Mouse (Mus musculus): ENCODE results near the gene Msto1. TPM values are rescaled to one million over a fixed set of nuclear protein-coding genes. Genes with fewer than 3 reads are reported as not detected.
"Not testable (repeated sequence)": the region's sequence is repeated elsewhere in the genome, so short reads cannot be mapped to it uniquely, and the experiment has no call there.

Msto1 gene
- 9.1 and 9.5 TPM in 2 replicates for polyA plus RNA-seq (2015; fragmentation: Nextera tagmentation; extraction: Ambion mirVana)

DNA sequence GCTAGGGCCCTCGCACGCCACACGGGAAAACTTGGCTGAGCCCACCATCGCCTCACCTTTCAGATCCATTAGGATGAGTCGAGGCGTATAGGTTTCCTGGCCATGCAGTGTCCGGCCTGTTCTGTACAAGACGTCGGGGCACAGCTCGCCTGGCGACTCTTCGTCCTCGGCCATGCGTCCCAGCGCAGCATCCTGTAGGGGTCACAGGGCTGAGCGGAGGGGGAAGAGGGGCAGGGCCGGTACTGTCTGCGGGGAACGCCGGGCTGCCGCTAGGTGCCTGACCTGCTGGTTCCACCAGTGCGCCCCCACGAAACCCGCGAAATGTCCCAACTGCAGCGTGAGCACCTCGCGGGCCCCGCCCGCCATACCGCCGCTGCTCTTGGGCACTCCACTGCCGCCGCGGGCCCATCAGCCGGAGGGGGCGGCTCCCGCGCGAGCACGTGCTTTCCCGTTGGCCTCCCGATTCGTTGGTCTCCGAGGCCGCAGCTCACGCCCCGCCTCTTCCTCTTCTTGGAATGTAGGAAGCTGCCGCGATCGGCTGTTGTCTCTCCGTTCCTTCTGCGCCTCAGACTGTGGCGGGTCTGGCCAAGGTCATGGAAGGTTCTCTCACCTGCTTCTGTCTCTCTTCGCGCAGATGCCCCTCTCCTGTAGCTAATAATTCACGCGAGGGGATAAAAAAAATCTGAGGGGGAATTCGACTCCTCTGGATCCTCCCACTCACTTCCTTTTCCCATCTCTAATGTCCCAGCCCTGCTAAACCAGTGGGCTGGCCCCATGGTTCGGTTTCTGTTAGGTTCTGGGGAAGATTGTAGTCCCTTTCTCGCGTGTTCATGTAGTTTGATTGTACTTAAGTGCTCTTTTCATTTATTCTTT, at the start of gene Msto1:
TSS of gene Msto1 (minus strand) at position 489 of the 873 bp plus-strand sequence.
- Histone ChIP-seq H3K27me3 (ENCODE audit: control insufficient read depth, insufficient read depth, low read depth, low read length) (no peaks in the 10 kb centered on the region), H3K9ac (ENCODE audit: low read depth, low read length) (peak within 1 kb of the TSS; percentile 74)
- WGBS (ENCODE audit: insufficient replicate concordance), result under 1% methylated on average over 62 of the region's 62 CpGs

DNA sequence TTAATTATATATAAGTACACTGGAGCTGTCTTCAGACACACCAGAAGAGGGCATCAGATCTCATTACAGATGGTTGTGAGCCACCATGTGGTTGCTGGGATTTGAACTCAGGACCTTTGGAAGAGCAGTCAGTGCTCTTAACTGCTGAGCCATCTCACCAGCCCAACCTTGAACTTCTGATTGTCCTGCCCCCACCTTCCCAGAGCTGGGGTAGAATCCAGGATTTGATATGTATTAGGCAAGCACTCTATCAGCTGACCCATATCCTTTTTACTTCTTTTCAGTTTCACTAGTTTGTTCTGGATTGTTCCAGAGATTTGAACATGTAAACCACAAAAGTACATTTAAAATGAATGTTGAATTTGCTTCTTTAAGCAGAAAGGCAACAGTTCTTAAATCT, 49.4 kb upstream of the Msto1 start:
- H3K27ac ChIP-seq (ENCODE audit: low read length); H3K27me3 ChIP-seq (ENCODE audit: control insufficient read depth, insufficient read depth, low read depth, low read length); H3K4me2 ChIP-seq (ENCODE audit: low read depth, low read length); ATAC-seq (ENCODE audit: low read depth); H3K9me3 ChIP-seq (replicated peaks; ENCODE audit: control insufficient read depth, low read length); H3K4me3 ChIP-seq (ENCODE audit: low read depth, low read length); H3K4me1 ChIP-seq (ENCODE audit: control insufficient read depth, low read depth, low read length); H3K36me3 ChIP-seq (ENCODE audit: control insufficient read depth, insufficient read depth); H3K9ac ChIP-seq (ENCODE audit: low read depth, low read length): not testable (repeated sequence)

More for the DNA sequence above, at the start of gene Msto1:
- H3K27ac ChIP-seq (ENCODE audit: low read length), result peak within 1 kb of the TSS; percentile 75
- peak within 1 kb of the TSS; percentile 79 for H3K4me3 ChIP-seq (ENCODE audit: low read depth, low read length)
- peaks cover 14% of the 10 kb centered on the region for H3K4me1 ChIP-seq (ENCODE audit: control insufficient read depth, low read depth, low read length)
- peak within 1 kb of the TSS; percentile 72 for H3K4me2 ChIP-seq (ENCODE audit: low read depth, low read length)
- H3K36me3 ChIP-seq (ENCODE audit: control insufficient read depth, insufficient read depth), result peaks cover 12% of the 10 kb centered on the region
- ATAC-seq (ENCODE audit: low read depth), result peak; percentile 99
- no peaks in the 10 kb centered on the region for H3K9me3 ChIP-seq (replicated peaks; ENCODE audit: control insufficient read depth, low read length)

- Histone ChIP-seq H3K4me2 (ENCODE audit: low read depth, low read length) (no peak overlapping the region), H3K27me3 (ENCODE audit: control insufficient read depth, insufficient read depth, low read depth, low read length) (no peaks in the 10 kb centered on the region), H3K27ac (ENCODE audit: low read length) (no peak overlapping the region), H3K36me3 (ENCODE audit: control insufficient read depth, insufficient read depth) (no peaks in the 10 kb centered on the region), H3K9ac (ENCODE audit: low read depth, low read length) (no peak overlapping the region), H3K4me1 (ENCODE audit: control insufficient read depth, low read depth, low read length) (peaks cover 32% of the 10 kb centered on the region), H3K9me3 (replicated peaks; ENCODE audit: control insufficient read depth, low read length) (no peaks in the 10 kb centered on the region), H3K4me3 (ENCODE audit: low read depth, low read length) (no peak overlapping the region)
- ATAC-seq (ENCODE audit: low read depth), result no peak
Observed at GRCm38 (mm10) chr3:88953736-88954135, 39.9 kb upstream of the Msto1 start.

- no peaks in the 10 kb centered on the region for H3K27me3 ChIP-seq (ENCODE audit: control insufficient read depth, insufficient read depth, low read depth, low read length)
- H3K4me3 ChIP-seq (ENCODE audit: low read depth, low read length), result no peak overlapping the region
- WGBS (ENCODE audit: insufficient replicate concordance), result 81% methylated on average over 4 of the region's 4 CpGs
- no peak overlapping the region for H3K9ac ChIP-seq (ENCODE audit: low read depth, low read length)
- no peak overlapping the region for H3K4me2 ChIP-seq (ENCODE audit: low read depth, low read length)
- ATAC-seq (ENCODE audit: low read depth), result no peak
- no peak overlapping the region for H3K27ac ChIP-seq (ENCODE audit: low read length)
- H3K4me1 ChIP-seq (ENCODE audit: control insufficient read depth, low read depth, low read length), result peaks cover 36% of the 10 kb centered on the region
- no peaks in the 10 kb centered on the region for H3K9me3 ChIP-seq (replicated peaks; ENCODE audit: control insufficient read depth, low read length)
- H3K36me3 ChIP-seq (ENCODE audit: control insufficient read depth, insufficient read depth), result no peaks in the 10 kb centered on the region
Observed at GRCm38 (mm10) chr3:88953246-88953645, 39.4 kb upstream of the Msto1 start.

GRCm38 (mm10) chr3:88951327-88951800, 37.6 kb upstream of the Msto1 start:
- Histone ChIP-seq H3K4me2 (ENCODE audit: low read depth, low read length) (peak overlapping the region; percentile 91), H3K27me3 (ENCODE audit: control insufficient read depth, insufficient read depth, low read depth, low read length) (no peaks in the 10 kb centered on the region), H3K27ac (ENCODE audit: low read length) (peak overlapping the region; percentile 99), H3K36me3 (ENCODE audit: control insufficient read depth, insufficient read depth) (no peaks in the 10 kb centered on the region), H3K4me1 (ENCODE audit: control insufficient read depth, low read depth, low read length) (peaks cover 39% of the 10 kb centered on the region), H3K9me3 (replicated peaks; ENCODE audit: control insufficient read depth, low read length) (no peaks in the 10 kb centered on the region), H3K4me3 (ENCODE audit: low read depth, low read length) (peak overlapping the region; percentile 90), H3K9ac (ENCODE audit: low read depth, low read length) (peak overlapping the region; percentile 99)
- WGBS (ENCODE audit: insufficient replicate concordance), result under 1% methylated on average over 5 of the region's 5 CpGs
- no peak for ATAC-seq (ENCODE audit: low read depth)

DNA sequence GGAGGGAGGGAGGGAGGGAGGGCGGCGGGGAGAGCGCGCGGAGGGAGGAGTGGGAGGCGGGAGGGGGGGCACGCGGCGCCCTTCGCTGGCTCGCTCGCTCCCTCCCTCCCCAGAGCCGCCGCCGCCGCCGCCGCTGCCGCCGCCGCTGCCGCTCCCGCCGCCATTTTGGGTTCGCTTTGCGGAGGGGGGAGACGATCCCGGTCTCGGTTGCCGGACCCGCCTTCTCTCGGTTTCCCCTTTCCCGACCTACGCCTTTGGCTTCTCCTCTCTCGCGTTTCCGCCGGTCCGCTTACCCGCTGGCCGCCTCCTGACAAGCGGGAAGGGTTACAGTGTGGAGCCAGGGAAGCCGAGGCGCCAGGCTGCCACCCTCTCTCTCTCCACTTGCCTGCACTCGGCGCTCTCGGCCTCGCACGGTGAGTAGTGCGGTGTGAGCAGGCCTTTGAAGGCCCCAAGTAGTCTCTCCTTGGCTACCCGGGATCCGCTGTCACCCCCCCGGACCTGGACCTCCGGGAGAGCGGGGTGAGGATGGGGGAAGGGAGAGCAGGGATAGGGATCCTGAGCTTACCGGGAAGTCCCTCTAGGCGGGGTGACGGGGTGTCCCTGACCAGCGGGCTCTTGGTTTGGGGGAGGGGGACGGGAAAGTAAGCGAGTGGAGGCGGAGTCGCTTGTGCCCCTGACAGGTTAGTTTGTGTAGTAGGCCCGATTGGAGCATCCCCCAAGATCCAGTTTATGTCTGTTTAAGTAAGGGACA, 37.0 kb upstream of the Msto1 start, which contains the start of the genes Ash1l and Dap3:
TSS of gene Ash1l (plus strand) at position 47 of the 751 bp plus-strand sequence.
TSS of gene Dap3 (minus strand) at position 606 of the 751 bp plus-strand sequence.
- Histone ChIP-seq H3K36me3 (ENCODE audit: control insufficient read depth, insufficient read depth) (no peaks in the 10 kb centered on the region), H3K4me3 (ENCODE audit: low read depth, low read length) (peak within 1 kb of the TSS; percentile 90), H3K4me2 (ENCODE audit: low read depth, low read length) (peak within 1 kb of the TSS; percentile 91), H3K27me3 (ENCODE audit: control insufficient read depth, insufficient read depth, low read depth, low read length) (no peaks in the 10 kb centered on the region), H3K27ac (ENCODE audit: low read length) (peak within 1 kb of the TSS; percentile 99), H3K9me3 (replicated peaks; ENCODE audit: control insufficient read depth, low read length) (no peaks in the 10 kb centered on the region), H3K9ac (ENCODE audit: low read depth, low read length) (peak within 1 kb of the TSS; percentile 99), H3K4me1 (ENCODE audit: control insufficient read depth, low read depth, low read length) (peaks cover 37% of the 10 kb centered on the region)
- peak; percentile 54 for ATAC-seq (ENCODE audit: low read depth)
- under 1% methylated on average over 36 of the region's 64 CpGs for WGBS (ENCODE audit: insufficient replicate concordance)

GRCm38 (mm10) chr3:88949786-88950575, 36.2 kb upstream of the Msto1 start:
- Histone ChIP-seq H3K9ac (ENCODE audit: low read depth, low read length) (peak overlapping the region; percentile 99), H3K27ac (ENCODE audit: low read length) (peak overlapping the region; percentile 99), H3K4me3 (ENCODE audit: low read depth, low read length) (peak overlapping the region; percentile 90), H3K36me3 (ENCODE audit: control insufficient read depth, insufficient read depth) (no peaks in the 10 kb centered on the region), H3K4me2 (ENCODE audit: low read depth, low read length) (peak overlapping the region; percentile 91), H3K4me1 (ENCODE audit: control insufficient read depth, low read depth, low read length) (peaks cover 36% of the 10 kb centered on the region), H3K9me3 (replicated peaks; ENCODE audit: control insufficient read depth, low read length) (no peaks in the 10 kb centered on the region), H3K27me3 (ENCODE audit: control insufficient read depth, insufficient read depth, low read depth, low read length) (no peaks in the 10 kb centered on the region)
- WGBS (ENCODE audit: insufficient replicate concordance), result 0% methylated on average over 68 of the region's 92 CpGs
- ATAC-seq (ENCODE audit: low read depth), result peak; percentile 83

- H3K4me1 ChIP-seq (ENCODE audit: control insufficient read depth, low read depth, low read length), result peaks cover 20% of the 10 kb centered on the region
- H3K27ac ChIP-seq (ENCODE audit: low read length), result no peak overlapping the region
- no peak overlapping the region for H3K4me3 ChIP-seq (ENCODE audit: low read depth, low read length)
- no peak overlapping the region for H3K4me2 ChIP-seq (ENCODE audit: low read depth, low read length)
- H3K36me3 ChIP-seq (ENCODE audit: control insufficient read depth, insufficient read depth), result peaks cover 9% of the 10 kb centered on the region
- no peak overlapping the region for H3K9ac ChIP-seq (ENCODE audit: low read depth, low read length)
- WGBS (ENCODE audit: insufficient replicate concordance), result 30% methylated on average over 4 of the region's 4 CpGs
- no peaks in the 10 kb centered on the region for H3K27me3 ChIP-seq (ENCODE audit: control insufficient read depth, insufficient read depth, low read depth, low read length)
- ATAC-seq (ENCODE audit: low read depth), result no peak; the same call in 1 of the 2 replicates
- H3K9me3 ChIP-seq (replicated peaks; ENCODE audit: control insufficient read depth, low read length), result no peaks in the 10 kb centered on the region
Observed at GRCm38 (mm10) chr3:88944109-88944508, 30.3 kb upstream of the Msto1 start.

Data from liver, embryonic 16.5 days (tissue).